Mouse (Mus musculus) stomach, adult 2 months (tissue): ENCODE data around the gene Fam173b. TPM values are rescaled to one million over a fixed set of nuclear protein-coding genes. Genes with fewer than 3 reads are reported as not detected.

ENCODE experiments used
- polyA plus RNA-seq: library from polyadenylated mRNA; depleted of rRNA; stranded (reverse); fragments of >200 nt; gene quantifications from 2 replicates; pipeline ENCODE4 v1.2.3, GENCODE M21; 2012; rRNA removed

The Fam173b gene
- 0.62 and 2.2 TPM in 2 replicates for polyA plus RNA-seq

GRCm38 (mm10) chr15:31601646-31602374, at the start of gene Fam173b, which contains the start of gene Cct5:
Fam173b (plus strand) TSS chr15:31601852.
Cct5 (minus strand) TSS chr15:31601804.

DNA sequence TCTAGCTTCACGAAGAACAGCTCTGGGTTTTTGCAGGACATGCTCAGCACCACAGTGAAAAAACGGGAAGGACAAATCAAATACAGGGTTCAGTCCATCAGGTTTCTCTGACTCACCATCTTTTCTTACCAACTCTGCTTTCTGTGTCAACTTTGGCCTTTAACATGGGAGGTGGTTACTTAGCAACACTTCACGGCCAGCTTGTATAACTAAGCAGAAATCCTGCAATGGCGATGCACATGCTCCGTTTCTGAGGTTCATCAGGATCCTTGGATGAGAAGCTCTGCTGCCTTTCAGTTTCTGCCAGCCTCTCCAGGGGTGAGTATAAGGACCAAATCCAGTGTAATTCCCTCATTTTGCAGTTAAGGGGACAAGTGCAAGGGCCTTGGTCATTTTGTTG, 36.5 kb upstream of the Fam173b start, which contains the start of gene Cmbl:
TSS of gene Cmbl (plus strand) at position 206 of the 400 bp plus-strand sequence.

Other genes starting within 250 kb of the Fam173b start
- 0.57 and 0.72 TPM in 2 replicates for gene Ankrd33b, start 234.1 kb upstream of the Fam173b start, polyA plus RNA-seq
- 1.00 and 1.0 TPM in 2 replicates for gene Ropn1l, start 148.1 kb upstream of the Fam173b start, polyA plus RNA-seq
- gene March6, start 70.8 kb upstream of the Fam173b start, polyA plus RNA-seq, result 2.0 and 3.7 TPM in 2 replicates
- 16.5 and 22.7 TPM in 2 replicates for gene Cmbl, start 36.5 kb upstream of the Fam173b start, polyA plus RNA-seq
- 19.6 and 19.8 TPM in 2 replicates for gene Cct5, start within 50 bp of the Fam173b start, polyA plus RNA-seq